Mouse (Mus musculus): ENCODE data around the gene Trex1. TPM values are rescaled to one million over a fixed set of nuclear protein-coding genes. Genes with fewer than 3 reads are reported as not detected.

Trex1 gene
- polyA plus RNA-seq, 1 experiment, result 10.0 TPM

DNA sequence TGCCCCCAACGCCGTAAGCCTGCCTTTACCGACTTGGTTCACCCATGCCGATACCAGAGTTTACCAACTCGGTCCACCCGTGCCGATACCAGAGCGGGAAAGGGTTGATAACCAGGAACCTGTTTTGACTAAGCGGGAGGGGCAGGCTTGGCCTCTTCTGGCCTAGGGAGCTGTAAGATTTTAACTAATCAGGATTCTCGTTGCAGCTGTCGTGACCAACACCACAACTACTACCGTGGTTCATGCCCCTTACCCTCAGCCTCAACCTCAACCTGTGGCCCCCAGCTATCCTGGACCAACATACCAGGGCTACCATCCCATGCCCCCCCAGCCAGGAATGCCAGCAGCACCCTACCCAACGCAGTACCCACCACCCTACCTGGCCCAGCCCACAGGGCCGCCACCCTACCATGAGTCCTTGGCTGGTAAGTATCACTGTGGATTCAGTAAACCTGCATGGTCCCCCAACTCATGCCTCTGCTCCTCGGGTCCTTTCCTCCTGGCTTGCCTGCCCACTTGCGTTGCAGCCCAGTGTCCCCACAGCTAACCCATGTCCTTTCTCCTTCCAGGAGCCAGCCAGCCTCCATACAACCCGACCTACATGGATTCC, 3.3 kb downstream of the Trex1 start:
- Histone ChIP-seq H3K36me3 (ENCODE audit: control insufficient read depth, insufficient read depth) (no peaks in the 10 kb centered on the region), H3K79me2 (ENCODE audit: control insufficient read depth, insufficient read depth) (no peaks in the 10 kb centered on the region), H3K4me2 (ENCODE audit: low read depth) (no peak overlapping the region), H3ac (ENCODE audit: control insufficient read depth, insufficient read length) (no peak overlapping the region), H3K4me3 (no peak overlapping the region), H3K27me3 (ENCODE audit: control insufficient read depth, insufficient read depth, insufficient read length) (no peaks in the 10 kb centered on the region)
- no peak for TF ChIP-seq SRF (IDR thresholded peaks at IDR 0.05; ENCODE audit: control insufficient read depth, insufficient read length, low read depth)

DNA sequence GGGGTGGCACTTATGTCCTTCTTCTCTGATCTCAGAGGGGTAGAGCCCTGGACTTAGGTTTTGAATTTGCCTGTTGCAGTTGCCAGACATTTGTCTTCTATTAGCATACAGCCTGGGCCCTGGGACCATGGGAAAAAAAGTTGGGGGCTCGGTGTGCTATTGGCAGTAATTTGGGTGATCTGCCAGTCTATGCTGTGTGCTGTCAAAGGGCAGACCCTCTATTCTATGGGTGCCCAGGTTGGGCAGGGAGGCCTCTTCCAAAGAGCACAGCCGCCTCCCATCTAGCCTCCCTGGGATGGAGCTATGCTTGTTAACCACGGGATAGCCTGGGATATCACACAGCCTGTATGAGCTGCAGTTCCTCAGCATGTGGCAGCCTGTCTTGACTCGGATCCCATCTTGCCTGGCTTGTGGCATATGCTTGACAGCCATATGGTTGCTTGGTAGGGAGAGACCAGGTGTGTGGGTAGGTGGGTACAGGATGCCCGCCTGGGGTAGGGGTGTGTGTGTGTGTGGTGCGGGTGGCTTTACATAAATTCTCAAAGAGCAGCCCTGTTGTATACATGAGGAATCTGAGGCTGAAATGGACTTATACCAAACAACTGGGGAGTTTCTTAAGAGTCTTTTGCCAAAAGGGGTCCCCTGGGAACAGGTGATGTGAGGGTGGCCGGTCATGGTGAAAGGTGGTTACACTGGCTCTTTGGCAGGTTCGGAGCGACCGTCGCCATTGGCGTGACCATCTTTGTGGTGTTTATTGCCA, 4.1 kb downstream of the Trex1 start:
- TF ChIP-seq POLR2AphosphoS2 (IDR thresholded peaks at IDR 0.05; ENCODE audit: insufficient read length, low read depth), result no peak
- TF ChIP-seq REST (IDR thresholded peaks at IDR 0.05; ENCODE audit: insufficient read depth, insufficient read length), result no peak
- TF ChIP-seq TCF3 (IDR thresholded peaks at IDR 0.05; ENCODE audit: insufficient read length, low read depth), result no peak
- TF ChIP-seq TCF12 (IDR thresholded peaks at IDR 0.05; ENCODE audit: insufficient read depth, poor library complexity, severe bottlenecking), result no peak
- no peak for TF ChIP-seq E2F4 (IDR thresholded peaks at IDR 0.05; ENCODE audit: insufficient read depth)
- no peak for TF ChIP-seq MYOG (IDR thresholded peaks at IDR 0.05; ENCODE audit: control insufficient read depth in 1 of 3, insufficient read depth in 1 of 3, insufficient read length in 2 of 3, low read depth in 2 of 3)
- no peak for TF ChIP-seq POLR2A (IDR thresholded peaks at IDR 0.05; ENCODE audit: insufficient read length, low read depth)
- TF ChIP-seq SRF (IDR thresholded peaks at IDR 0.05; ENCODE audit: control insufficient read depth, insufficient read length, low read depth), result no peak
- TF ChIP-seq MAX (IDR thresholded peaks at IDR 0.05; ENCODE audit: low read depth), result no peak
- no peak for TF ChIP-seq MYOD1 (IDR thresholded peaks at IDR 0.05; ENCODE audit: control insufficient read depth in 1 of 3, insufficient read length in 2 of 3, low read depth in 2 of 3)
- no peak for TF ChIP-seq USF1 (IDR thresholded peaks at IDR 0.05; ENCODE audit: low read depth)
- TF ChIP-seq CEBPB (IDR thresholded peaks at IDR 0.05; ENCODE audit: insufficient read depth, poor library complexity, severe bottlenecking), result no peak
- H3K4me2 ChIP-seq (ENCODE audit: low read depth), result peak overlapping the region; percentile 83
- H3K36me3 ChIP-seq (ENCODE audit: control insufficient read depth, insufficient read depth), result no peaks in the 10 kb centered on the region
- H3K27me3 ChIP-seq (ENCODE audit: control insufficient read depth, insufficient read depth, insufficient read length), result no peaks in the 10 kb centered on the region
- no peak overlapping the region for H3ac ChIP-seq (ENCODE audit: control insufficient read depth, insufficient read length)
- peak overlapping the region; percentile 10 for H3K4me3 ChIP-seq
- H3K79me2 ChIP-seq (ENCODE audit: control insufficient read depth, insufficient read depth), result no peaks in the 10 kb centered on the region

DNA sequence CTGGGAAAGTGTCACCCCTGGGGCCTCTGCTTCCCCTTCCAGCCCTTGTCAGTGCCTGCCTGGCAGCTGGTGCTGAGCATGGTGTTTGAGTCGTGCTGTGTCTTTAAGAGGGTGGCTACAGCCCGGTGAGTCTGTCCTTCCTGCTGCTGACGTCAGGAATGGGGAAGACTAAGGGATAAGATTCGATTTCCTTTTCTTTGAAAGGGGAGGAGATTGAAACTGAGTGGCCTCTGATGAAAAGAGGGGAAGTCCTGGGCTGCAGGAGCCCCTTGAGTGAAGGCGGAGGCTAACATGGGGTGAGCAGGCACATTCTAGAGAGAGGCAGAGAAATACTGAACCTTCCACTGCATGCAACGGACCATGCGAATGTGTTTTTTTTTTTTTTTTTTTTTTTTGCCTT, 4.8 kb downstream of the Trex1 start:
- Histone ChIP-seq H3K27me3 (ENCODE audit: control insufficient read depth, insufficient read depth, insufficient read length) (no peaks in the 10 kb centered on the region), H3K4me2 (ENCODE audit: low read depth) (peak overlapping the region; percentile 83), H3K4me3 (peak overlapping the region; percentile 10), H3K36me3 (ENCODE audit: control insufficient read depth, insufficient read depth) (no peaks in the 10 kb centered on the region), H3K79me2 (ENCODE audit: control insufficient read depth, insufficient read depth) (no peaks in the 10 kb centered on the region), H3ac (ENCODE audit: control insufficient read depth, insufficient read length) (no peak overlapping the region)
- no peak for TF ChIP-seq MYOG (IDR thresholded peaks at IDR 0.05; ENCODE audit: control insufficient read depth in 1 of 3, insufficient read depth in 1 of 3, insufficient read length in 2 of 3, low read depth in 2 of 3)
- TF ChIP-seq E2F4 (IDR thresholded peaks at IDR 0.05; ENCODE audit: insufficient read depth), result no peak
- TF ChIP-seq POLR2A (IDR thresholded peaks at IDR 0.05; ENCODE audit: insufficient read length, low read depth), result peak; percentile 30
- no peak for TF ChIP-seq POLR2AphosphoS2 (IDR thresholded peaks at IDR 0.05; ENCODE audit: insufficient read length, low read depth)

DNA sequence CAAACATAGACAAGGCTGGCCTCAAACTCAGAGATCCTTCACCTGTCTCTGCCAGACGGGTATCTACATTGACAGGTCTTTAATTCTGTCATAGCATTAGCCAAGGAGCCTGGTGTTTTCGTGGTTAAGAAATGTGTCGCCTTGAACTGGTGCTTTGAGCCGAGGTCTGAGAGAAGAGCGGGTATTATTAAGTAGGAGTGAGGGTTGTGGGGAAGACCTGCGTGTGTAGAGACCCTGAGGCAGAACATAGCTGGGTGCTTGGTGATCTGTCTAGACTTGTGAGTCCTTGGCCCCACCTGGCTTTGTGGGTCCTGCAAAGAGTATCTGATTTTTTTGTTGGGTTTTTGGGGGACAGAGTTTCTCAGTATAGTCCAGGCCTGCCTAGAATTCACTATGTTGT, 5.7 kb downstream of the Trex1 start:
- TF ChIP-seq USF1 (IDR thresholded peaks at IDR 0.05; ENCODE audit: low read depth) (no peak), TCF12 (IDR thresholded peaks at IDR 0.05; ENCODE audit: insufficient read depth, poor library complexity, severe bottlenecking) (no peak), REST (IDR thresholded peaks at IDR 0.05; ENCODE audit: insufficient read depth, insufficient read length) (no peak), MYOG (IDR thresholded peaks at IDR 0.05; ENCODE audit: control insufficient read depth in 1 of 3, insufficient read depth in 1 of 3, insufficient read length in 2 of 3, low read depth in 2 of 3) (no peak), POLR2A (IDR thresholded peaks at IDR 0.05; ENCODE audit: insufficient read length, low read depth) (no peak), TCF3 (IDR thresholded peaks at IDR 0.05; ENCODE audit: insufficient read length, low read depth) (no peak), POLR2AphosphoS2 (IDR thresholded peaks at IDR 0.05; ENCODE audit: insufficient read length, low read depth) (no peak), E2F4 (IDR thresholded peaks at IDR 0.05; ENCODE audit: insufficient read depth) (no peak), SRF (IDR thresholded peaks at IDR 0.05; ENCODE audit: control insufficient read depth, insufficient read length, low read depth) (no peak), MYOD1 (IDR thresholded peaks at IDR 0.05; ENCODE audit: control insufficient read depth in 1 of 3, insufficient read length in 2 of 3, low read depth in 2 of 3) (no peak), CEBPB (IDR thresholded peaks at IDR 0.05; ENCODE audit: insufficient read depth, poor library complexity, severe bottlenecking) (no peak), MAX (IDR thresholded peaks at IDR 0.05; ENCODE audit: low read depth) (no peak)
- no peaks in the 10 kb centered on the region for H3K36me3 ChIP-seq (ENCODE audit: control insufficient read depth, insufficient read depth)
- no peak overlapping the region for H3K4me2 ChIP-seq (ENCODE audit: low read depth)

DNA sequence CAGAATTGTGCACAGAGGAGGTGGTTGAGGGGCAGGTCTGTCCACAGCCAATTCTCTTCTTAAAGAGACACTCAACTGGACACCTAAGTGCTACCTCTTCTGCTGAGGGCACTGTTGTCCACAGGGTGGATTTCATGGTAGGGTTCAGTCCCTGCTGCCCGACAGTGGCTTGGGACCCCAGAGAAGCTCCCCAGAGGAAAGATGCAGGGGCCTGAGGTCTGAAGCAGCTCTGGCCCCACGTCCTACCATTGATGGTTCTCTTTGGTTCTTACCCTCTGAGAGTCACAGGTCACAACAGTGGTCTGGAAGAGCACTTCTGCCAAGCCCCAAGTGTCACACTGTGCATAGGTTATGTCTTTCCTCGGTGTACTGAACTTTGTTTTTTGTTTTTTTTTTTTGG, 6.2 kb downstream of the Trex1 start:
- no peak for TF ChIP-seq POLR2A (IDR thresholded peaks at IDR 0.05; ENCODE audit: insufficient read length, low read depth)
- TF ChIP-seq USF1 (IDR thresholded peaks at IDR 0.05; ENCODE audit: low read depth), result no peak
- TF ChIP-seq POLR2AphosphoS2 (IDR thresholded peaks at IDR 0.05; ENCODE audit: insufficient read length, low read depth), result no peak
- no peak for TF ChIP-seq SRF (IDR thresholded peaks at IDR 0.05; ENCODE audit: control insufficient read depth, insufficient read length, low read depth)
- no peak for TF ChIP-seq MAX (IDR thresholded peaks at IDR 0.05; ENCODE audit: low read depth)
- no peak for TF ChIP-seq TCF3 (IDR thresholded peaks at IDR 0.05; ENCODE audit: insufficient read length, low read depth)
- no peak for TF ChIP-seq MYOD1 (IDR thresholded peaks at IDR 0.05; ENCODE audit: control insufficient read depth in 1 of 3, insufficient read length in 2 of 3, low read depth in 2 of 3)
- no peak for TF ChIP-seq E2F4 (IDR thresholded peaks at IDR 0.05; ENCODE audit: insufficient read depth)
- no peak for TF ChIP-seq TCF12 (IDR thresholded peaks at IDR 0.05; ENCODE audit: insufficient read depth, poor library complexity, severe bottlenecking)
- no peaks in the 10 kb centered on the region for H3K27me3 ChIP-seq (ENCODE audit: control insufficient read depth, insufficient read depth, insufficient read length)
- H3K36me3 ChIP-seq (ENCODE audit: control insufficient read depth, insufficient read depth), result no peaks in the 10 kb centered on the region
- H3K4me3 ChIP-seq, result no peak overlapping the region
- no peak overlapping the region for H3ac ChIP-seq (ENCODE audit: control insufficient read depth, insufficient read length)
- H3K79me2 ChIP-seq (ENCODE audit: control insufficient read depth, insufficient read depth), result no peaks in the 10 kb centered on the region
- no peak overlapping the region for H3K4me2 ChIP-seq (ENCODE audit: low read depth)

More for the DNA sequence above, 5.7 kb downstream of the Trex1 start:
- Histone ChIP-seq H3K79me2 (ENCODE audit: control insufficient read depth, insufficient read depth) (no peaks in the 10 kb centered on the region), H3ac (ENCODE audit: control insufficient read depth, insufficient read length) (no peak overlapping the region), H3K27me3 (ENCODE audit: control insufficient read depth, insufficient read depth, insufficient read length) (no peaks in the 10 kb centered on the region), H3K4me3 (no peak overlapping the region)

Measured in myocyte (in vitro differentiated cells).